Mouse (Mus musculus): ENCODE results near the gene Arap1. TPM values are rescaled to one million over a fixed set of nuclear protein-coding genes. Genes with fewer than 3 reads are reported as not detected.
A peak's percentile ranks its signal among the peaks of the same experiment; 100 is the strongest.

Gene Arap1
- polyA plus RNA-seq, 1 experiment: 110 TPM

GRCm38 (mm10) chr7:101362791-101363191 lies 14.9 kb downstream of the Arap1 start:
- DNase-seq (ENCODE audit: low spot score): no peak

GRCm38 (mm10) chr7:101363914-101364313 lies 16.0 kb downstream of the Arap1 start:
- no peak for DNase-seq (ENCODE audit: low spot score)

DNA sequence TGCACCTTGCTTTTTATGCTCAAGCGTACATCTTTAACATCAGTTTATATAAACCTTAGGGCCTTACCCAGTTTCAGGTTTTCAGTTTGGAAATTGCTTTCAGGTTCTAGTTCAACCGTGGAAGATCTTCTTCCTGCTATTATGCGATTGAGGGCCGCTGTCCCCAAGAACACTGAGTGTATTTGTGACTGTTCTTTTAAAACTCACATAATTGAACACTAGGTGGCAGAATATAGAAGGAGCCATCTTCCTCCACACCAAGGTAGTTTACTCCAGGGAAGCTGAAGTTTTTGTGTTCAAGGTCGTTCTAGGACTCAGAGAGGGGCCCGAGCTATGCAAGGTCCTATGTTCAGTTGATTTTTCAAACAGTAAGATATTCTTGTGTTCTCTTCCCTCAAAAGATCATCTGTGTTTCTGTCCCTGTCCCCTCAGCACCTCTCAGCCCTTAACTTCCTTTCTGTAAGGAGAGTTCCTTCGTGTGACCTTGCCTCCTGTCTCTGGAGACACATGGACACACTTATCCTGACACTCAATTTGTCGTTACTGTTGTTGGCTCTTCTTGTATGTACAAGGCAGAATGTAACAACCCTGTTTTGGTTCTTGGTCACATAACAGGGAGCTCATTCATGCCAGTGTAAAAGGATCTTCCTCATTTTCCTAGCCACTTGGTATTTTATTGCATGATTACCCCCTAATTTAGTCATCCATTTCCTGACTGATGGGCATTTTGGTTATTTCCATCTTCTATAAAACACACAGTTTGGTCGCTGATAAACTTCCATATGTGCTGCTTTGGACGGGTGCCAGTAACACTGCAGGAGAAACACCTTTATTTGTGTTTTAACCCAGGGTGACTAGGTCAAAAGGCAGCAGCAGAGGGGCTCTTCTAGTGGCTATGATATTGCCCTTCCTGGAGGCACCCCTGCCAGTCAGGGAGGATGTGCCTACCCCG lies 20.3 kb downstream of the Arap1 start:
- DNase-seq (ENCODE audit: low spot score): no peak

DNA sequence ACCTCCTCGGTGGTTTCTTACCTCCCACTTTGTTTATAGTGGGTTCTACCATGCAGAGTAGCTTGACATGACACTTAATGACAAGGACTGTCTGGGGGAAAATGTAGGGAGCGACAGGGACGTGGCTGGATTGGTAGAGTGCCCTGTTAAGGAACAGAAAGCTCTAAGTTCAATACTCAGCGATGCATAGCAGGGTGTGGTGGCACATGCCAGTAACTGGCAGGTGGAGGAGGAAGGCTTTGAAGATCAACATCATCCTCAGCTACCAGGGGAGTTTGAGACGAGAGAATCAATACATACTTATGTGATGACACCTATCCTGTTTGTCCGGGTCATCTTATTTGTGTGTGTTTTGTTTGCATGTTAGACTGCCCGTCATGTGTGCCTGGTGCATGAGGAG lies 21.8 kb downstream of the Arap1 start:
- DNase-seq (ENCODE audit: low spot score): no peak

DNA sequence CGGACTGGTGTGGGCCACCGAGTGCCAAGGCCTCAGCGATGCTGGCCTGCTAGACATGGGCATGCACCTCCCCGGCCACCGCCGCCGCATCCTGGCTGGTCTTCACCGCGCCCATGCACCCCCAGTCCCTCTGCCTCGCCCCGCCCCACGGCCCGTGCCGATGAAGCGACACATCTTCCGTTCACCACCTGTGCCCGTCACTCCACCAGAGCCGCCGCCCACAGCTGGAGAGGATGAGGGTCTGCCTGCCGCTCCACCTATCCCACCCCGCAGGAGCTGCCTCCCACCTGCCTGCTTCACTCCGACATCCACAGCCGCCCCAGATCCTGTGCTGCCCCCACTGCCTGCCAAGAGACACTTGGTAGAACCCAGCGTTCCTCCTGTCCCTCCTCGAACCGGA lies 25.2 kb downstream of the Arap1 start:
- DNase-seq (ENCODE audit: low spot score): no peak

- no peak for DNase-seq (ENCODE audit: low spot score)
These were observed 26.3 kb downstream of the Arap1 start for GRCm38 (mm10) chr7:101374155-101374554.

DNA sequence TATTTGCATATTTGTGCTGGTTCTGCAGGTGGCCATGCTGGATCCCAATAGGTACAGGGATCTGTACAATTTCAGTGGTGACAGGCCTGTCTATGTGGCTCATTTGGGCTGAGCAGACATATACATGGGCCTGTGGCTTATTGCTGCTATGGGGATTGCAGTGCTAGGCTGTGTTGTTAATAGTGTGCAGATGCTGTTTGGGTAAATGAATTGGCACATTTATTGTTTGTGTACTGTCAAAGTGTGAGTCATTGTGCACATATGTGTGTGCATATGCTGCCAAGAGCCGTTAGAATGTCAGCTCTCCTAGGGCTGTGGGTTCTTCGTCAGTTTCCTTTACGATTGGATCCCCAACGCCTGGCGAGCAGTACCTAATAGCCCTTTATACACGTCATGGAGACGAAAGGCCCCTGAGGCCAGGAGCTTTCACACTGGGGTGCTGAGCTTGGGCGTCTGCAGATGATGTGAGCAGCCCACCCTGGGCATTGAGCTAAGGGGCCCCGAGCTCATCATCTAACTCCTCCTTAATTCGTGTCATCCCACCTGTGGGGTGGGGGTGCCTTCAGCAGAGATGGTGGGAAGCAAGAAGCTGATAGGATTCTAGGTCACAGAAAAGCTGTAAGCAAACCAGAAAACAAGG lies 29.0 kb downstream of the Arap1 start:
- DNase-seq (ENCODE audit: low spot score): no peak

DNA sequence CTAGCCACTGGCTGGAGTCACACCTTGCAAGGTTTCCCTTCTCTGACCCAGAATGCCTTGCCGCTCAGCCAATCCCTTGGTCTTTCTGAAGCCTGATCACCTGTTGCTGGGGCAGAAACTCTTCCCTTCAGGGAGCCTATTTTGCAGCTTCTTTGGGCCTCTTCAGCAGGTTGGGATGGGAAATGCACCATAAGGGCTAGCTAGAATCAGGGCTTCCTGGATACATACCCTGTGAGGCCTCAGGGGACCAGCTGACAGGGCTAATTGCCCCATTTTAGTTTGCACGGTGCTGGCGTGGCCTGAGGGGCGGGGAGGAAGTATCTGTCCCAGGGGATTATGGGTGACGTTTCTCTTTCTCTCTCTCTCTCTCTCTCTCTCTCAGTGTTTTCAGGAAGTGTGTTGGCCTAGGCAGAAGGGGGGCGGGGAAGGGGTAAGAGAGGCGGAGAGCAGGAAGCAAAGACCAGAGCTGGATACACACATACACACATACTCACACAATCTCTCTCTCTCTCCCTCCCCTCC lies 29.9 kb downstream of the Arap1 start:
- peak; percentile 62 for DNase-seq (ENCODE audit: low spot score)

DNA sequence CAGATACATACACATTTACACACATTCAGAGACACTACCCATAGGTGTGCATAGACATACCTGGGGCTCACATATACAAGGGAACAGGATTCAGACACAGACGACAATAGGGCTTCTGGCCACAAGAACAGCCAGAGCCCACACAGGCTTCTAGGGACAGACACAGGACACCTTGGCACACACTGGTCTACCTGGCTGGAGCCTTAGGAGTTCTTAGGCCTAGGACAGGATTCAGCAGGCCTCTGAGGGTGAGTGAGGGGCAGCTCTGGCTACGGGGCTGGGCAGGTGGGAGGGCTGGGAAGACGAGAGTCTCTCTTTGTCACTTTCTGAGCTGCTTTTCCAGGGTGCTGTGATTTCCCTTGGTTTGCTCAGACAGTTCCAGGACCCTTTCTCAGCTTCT lies 30.4 kb downstream of the Arap1 start:
- DNase-seq (ENCODE audit: low spot score): no peak

DNA sequence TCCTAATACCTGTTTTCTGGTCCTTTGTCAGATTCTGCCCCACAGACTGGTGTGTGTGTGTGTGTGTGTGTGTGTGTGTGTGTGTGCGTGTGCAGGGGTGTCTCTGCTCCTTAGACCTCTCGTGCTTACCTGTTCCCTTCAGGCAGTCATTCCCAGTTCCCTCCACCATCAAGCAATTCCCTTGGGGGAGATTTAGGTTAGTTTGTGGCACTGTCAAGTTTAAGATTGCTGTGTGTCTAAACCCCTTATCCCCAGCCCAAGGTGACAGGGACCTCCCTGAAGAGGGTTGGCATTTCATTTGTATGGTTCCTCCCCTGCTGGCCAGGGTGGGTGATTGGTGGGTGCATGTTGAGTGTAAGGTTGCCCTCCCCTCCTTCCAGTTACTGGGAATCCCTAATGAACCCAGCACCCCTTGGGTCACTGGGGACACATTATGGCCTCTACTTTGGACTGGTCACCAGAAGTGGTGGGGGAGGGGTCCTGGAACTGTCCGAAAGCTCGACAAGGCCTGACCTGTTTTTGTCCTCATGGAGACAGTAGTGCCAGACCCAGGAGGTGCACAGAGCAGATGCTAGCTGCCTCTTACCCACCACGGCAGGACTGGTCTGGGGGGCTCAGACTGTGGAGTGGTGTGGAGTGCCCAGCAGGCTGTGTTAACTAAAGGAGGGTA lies 31.1 kb downstream of the Arap1 start:
- no peak for DNase-seq (ENCODE audit: low spot score)

DNA sequence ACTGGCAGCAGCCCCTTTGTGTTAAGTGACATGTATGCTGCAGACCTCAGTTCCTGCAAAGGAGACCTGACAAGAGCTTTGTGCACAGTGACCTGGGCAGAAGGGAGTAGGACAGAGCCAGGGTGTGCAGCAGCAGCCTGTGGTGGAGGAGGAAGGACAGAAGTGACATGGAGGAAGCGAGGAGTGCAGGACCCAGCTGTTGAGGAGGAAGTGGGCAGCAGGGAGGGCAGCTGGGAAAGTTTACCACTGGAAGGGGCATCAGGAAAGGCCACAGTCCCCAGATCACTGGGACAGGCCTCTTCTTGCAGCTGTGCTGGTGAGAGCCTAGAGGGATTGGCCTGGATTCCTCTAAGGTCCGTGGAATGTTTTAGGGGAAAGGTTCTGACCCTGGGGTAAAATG lies 31.9 kb downstream of the Arap1 start:
- no peak for DNase-seq (ENCODE audit: low spot score)

DNA sequence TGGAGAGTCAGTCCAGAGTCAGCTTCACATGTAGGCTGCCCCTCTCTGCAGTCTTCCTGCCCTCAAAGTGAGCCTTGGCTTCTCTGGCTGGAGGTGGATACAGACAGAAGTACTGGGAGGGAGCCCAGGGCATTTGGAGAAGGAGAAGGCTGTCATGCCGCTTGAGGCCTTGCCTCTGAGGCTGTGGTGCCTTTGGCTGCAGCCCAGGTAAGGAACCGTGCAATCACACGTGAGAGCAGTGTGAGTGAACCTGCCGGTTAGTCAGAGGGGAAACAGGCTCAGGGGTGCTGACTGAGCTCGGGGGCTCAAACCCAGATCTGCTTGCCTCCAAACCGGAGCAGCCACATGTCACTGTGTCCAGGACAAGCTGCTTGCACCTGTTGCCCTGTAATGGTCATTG lies 33.6 kb downstream of the Arap1 start:
- DNase-seq (ENCODE audit: low spot score): no peak

DNA sequence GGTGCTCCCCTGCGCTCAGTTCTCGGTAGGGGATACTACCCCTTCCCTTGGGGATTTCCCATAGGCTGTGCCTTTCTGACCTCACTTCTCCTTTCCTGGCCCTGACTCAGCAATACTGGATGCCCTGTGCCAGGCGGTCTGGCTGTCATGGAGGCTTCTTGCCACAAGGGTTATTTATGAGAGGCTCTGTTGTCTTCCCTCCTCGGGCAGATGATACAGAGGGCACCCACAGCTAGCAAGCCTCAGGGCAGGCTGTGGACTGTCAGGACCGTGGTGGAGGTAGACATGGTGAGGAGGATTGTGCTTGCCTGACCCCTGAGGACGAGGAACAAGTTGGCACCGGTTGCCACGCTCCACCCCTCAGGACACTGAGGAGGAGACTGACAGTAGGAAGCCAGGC lies 34.5 kb downstream of the Arap1 start:
- DNase-seq (ENCODE audit: low spot score): no peak

DNA sequence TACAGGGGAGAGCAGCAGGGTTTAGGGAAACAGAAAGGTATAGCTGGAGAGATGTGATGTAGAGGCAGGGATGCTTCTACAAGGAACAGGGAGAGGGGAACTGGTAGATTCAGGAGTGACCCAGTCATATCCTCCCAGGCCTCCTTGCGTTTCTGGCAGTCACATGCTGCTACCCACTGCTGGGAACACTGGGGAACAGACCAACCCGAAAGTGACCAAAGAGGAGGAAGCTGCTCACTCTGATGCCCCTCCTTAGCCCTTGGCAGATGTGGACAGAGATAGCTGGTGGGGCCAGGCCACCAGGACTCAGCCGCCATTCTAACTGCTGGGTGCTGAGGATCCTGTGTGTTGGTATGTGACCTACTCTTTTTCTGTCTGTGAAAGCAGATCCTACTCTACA lies 35.9 kb downstream of the Arap1 start:
- DNase-seq (ENCODE audit: low spot score): no peak

GRCm38 (mm10) chr7:101384931-101385330 lies 37.1 kb downstream of the Arap1 start:
- no peak for DNase-seq (ENCODE audit: low spot score)

DNA sequence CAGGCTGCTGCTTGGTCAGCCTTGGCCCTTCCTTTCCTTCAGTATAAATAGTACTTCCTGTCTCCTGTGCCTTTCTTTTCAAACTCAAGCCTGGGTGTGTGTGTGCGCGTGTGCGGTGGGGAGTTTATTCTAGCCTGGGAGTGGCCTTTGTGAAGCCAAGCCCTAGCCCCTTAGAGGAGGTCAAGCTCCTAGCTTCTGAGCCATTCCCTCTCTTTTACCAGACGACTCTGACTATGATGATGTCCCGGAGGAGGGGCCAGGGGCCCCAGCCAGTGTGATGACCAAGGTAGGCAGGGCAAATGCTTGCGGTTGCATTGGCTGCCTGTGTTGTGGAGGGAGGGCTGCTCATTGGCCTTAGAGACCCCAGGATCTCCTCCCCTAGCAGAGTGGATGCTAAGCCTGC lies 37.5 kb downstream of the Arap1 start:
- DNase-seq (ENCODE audit: low spot score): no peak

DNA sequence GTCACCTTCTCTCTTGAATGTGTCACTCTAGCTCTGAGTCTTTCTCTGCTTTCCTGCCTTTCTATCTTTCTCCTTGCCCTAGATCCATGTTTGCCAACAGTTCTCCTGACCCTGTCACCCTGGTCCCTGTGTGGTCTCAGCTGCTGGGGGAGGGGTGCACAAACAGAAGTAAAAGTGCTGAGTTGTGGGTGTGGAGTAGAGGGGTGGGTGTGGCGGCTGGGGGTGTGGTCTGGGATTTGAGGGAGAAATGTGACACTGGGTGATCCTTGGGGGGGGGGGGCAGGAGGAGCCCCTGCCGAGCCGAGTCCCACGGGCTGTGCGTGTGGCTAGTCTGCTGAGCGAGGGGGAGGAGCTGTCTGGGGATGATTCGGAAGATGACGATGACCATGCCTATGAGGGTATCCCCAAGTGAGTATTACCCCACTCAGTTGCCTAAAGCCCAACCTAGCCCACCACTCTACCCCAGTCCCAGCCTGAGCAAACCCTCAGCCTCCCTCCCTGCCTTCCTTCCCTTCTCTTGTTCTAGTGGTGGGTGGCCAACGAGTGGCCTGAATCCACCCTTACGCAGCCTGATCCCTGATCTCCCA lies 38.1 kb downstream of the Arap1 start:
- no peak for DNase-seq (ENCODE audit: low spot score)

DNA sequence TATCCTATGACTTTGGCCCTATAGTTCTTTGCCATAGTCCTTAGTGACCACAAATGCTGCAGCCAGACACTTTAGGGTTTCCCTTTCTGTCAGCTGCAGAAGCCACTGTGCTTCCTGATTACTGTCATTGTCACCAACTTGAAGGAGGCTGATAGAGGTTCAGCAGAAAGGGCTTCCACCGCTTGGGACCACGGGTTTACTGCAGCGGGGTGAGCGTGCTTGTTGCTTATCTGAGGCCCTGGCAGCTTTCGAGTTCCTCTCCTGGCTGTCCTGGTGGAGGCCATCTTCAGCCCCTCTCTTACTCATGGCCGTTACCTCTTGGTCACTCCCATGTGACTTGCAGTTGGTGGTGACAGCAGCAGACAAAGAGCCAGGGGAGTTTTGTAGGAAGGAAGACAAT lies 41.4 kb downstream of the Arap1 start:
- no peak for DNase-seq (ENCODE audit: low spot score)

DNA sequence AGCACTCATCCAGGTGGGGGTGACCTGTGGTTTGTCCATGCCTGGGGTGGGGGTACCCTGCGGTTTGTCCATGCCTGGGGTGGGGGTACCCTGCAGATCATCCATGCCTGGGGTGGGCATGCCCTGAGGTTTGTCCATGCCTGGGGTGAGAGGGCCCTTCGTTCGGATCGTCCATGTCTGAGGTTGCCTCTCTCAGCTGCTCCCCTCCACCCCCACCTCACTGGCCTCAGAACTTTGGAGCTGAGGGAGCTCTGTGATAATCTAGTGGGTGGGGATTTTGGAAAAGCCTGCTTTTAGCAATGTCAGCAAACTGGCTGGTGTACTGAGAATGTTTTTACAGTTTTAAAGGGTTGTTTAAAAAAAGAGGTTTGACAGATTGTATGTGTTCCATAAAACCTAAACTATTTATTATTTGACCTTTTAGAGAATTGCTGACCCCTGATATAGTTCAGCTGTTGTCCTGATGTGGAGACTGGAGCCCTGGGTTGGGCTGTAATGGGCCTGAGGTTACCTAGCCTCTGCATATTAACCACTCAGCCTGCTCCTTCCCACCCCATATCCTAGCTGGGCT lies 44.1 kb downstream of the Arap1 start:
- no peak for DNase-seq (ENCODE audit: low spot score)

GRCm38 (mm10) chr7:101393015-101393414 lies 45.1 kb downstream of the Arap1 start:
- no peak for DNase-seq (ENCODE audit: low spot score)

GRCm38 (mm10) chr7:101393694-101394504 lies 46.0 kb downstream of the Arap1 start:
- DNase-seq (ENCODE audit: low spot score): no peak
